Mouse (Mus musculus): ENCODE results near the gene Ctnnd1.

DNA sequence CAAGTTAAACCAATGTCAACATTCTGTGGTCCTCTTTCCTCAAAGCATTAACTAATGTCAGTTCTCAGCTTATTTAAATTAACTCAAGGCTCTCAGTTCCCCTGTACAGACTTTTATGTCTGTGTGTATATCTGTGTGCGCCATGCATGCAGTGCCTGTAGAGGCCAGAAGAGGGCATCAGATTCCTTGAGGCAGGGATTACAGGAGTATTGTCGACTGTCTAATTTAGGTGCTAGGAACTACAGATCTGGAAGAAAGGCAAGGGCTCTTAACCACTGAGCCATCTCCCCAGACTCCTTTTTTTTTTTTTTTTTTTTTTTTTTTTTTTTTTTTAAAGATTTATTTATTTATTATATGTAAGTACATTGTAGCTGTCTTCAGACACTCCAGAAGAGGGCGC lies 69.4 kb downstream of the Ctnnd1 start:
- no peak for TF ChIP-seq CTCF (IDR thresholded peaks at IDR 0.05; ENCODE audit: extremely low read depth, insufficient read depth, insufficient read length, insufficient replicate concordance)
- TF ChIP-seq POLR2A (IDR thresholded peaks at IDR 0.05; ENCODE audit: low read depth, low read length): no peak

All from spleen, adult 2 months (tissue).